Mouse (Mus musculus): ENCODE measurements at regions not wholly inside any gene's neighbourhood (a gene's known extent, or its start where the extent isn't known, plus 50 kb on each side); places are given as distances from the start of the nearest gene placed in this dataset.

- no peak overlapping the region for H3K9ac ChIP-seq
- H3K27me3 ChIP-seq = no peaks in the 10 kb centered on the region
- H3K4me2 ChIP-seq = no peak overlapping the region
- H3K4me1 ChIP-seq = no peaks in the 10 kb centered on the region
- H3K36me3 ChIP-seq = no peaks in the 10 kb centered on the region
- no peak overlapping the region for H3K27ac ChIP-seq
- no peaks in the 10 kb centered on the region for H3K9me3 ChIP-seq
- H3K4me3 ChIP-seq = no peak overlapping the region
- WGBS = 66% methylated on average over 2 of the region's 2 CpGs
- ATAC-seq (ENCODE audit: borderline replicate concordance, extremely low read depth, low FRiP score, low TSS enrichment) = no peak
Measured at GRCm38 (mm10) chr4:67932481-67932880, 1021.7 kb downstream of the Brinp1 start.

- ATAC-seq (ENCODE audit: borderline replicate concordance, extremely low read depth, low FRiP score, low TSS enrichment) = no peak
- no peak overlapping the region for H3K27ac ChIP-seq
- H3K4me2 ChIP-seq = no peak overlapping the region
- 43% methylated on average over 1 of the region's 1 CpGs for WGBS
- no peaks in the 10 kb centered on the region for H3K9me3 ChIP-seq
- H3K27me3 ChIP-seq = no peaks in the 10 kb centered on the region
- H3K4me3 ChIP-seq = no peak overlapping the region
- no peaks in the 10 kb centered on the region for H3K36me3 ChIP-seq
- H3K4me1 ChIP-seq = no peaks in the 10 kb centered on the region
- no peak overlapping the region for H3K9ac ChIP-seq
Measured at GRCm38 (mm10) chr4:67899109-67899508, 1055.1 kb downstream of the Brinp1 start.

- Histone ChIP-seq H3K9me3 (no peaks in the 10 kb centered on the region), H3K4me1 (no peaks in the 10 kb centered on the region), H3K27ac (no peak overlapping the region), H3K4me3 (no peak overlapping the region), H3K4me2 (no peak overlapping the region), H3K36me3 (no peaks in the 10 kb centered on the region), H3K27me3 (no peaks in the 10 kb centered on the region), H3K9ac (no peak overlapping the region)
- 53% methylated on average over 1 of the region's 1 CpGs for WGBS
- no peak for ATAC-seq (ENCODE audit: borderline replicate concordance, extremely low read depth, low FRiP score, low TSS enrichment)
Measured at GRCm38 (mm10) chr4:67891946-67892575, 1062.1 kb downstream of the Brinp1 start.

GRCm38 (mm10) chr4:67887954-67888353 is 1060.6 kb downstream of the Tlr4 start:
- Histone ChIP-seq H3K4me2 (no peak overlapping the region), H3K27me3 (no peaks in the 10 kb centered on the region), H3K9ac (no peak overlapping the region), H3K36me3 (no peaks in the 10 kb centered on the region), H3K9me3 (no peaks in the 10 kb centered on the region), H3K4me1 (no peaks in the 10 kb centered on the region), H3K27ac (no peak overlapping the region), H3K4me3 (no peak overlapping the region)
- ATAC-seq (ENCODE audit: borderline replicate concordance, extremely low read depth, low FRiP score, low TSS enrichment) = no peak

- H3K4me2 ChIP-seq = no peak overlapping the region
- H3K27ac ChIP-seq = no peak overlapping the region
- H3K4me1 ChIP-seq = no peaks in the 10 kb centered on the region
- H3K9ac ChIP-seq = no peak overlapping the region
- no peak for ATAC-seq (ENCODE audit: borderline replicate concordance, extremely low read depth, low FRiP score, low TSS enrichment)
- H3K9me3 ChIP-seq = no peaks in the 10 kb centered on the region
- H3K27me3 ChIP-seq = no peaks in the 10 kb centered on the region
- no peaks in the 10 kb centered on the region for H3K36me3 ChIP-seq
- no peak overlapping the region for H3K4me3 ChIP-seq
Measured at GRCm38 (mm10) chr4:67885204-67885603, 1057.8 kb downstream of the Tlr4 start.

- WGBS = 82% methylated on average over 2 of the region's 2 CpGs
- H3K4me1 ChIP-seq = no peaks in the 10 kb centered on the region
- H3K4me3 ChIP-seq = no peak overlapping the region
- no peak overlapping the region for H3K27ac ChIP-seq
- H3K9me3 ChIP-seq = no peaks in the 10 kb centered on the region
- no peak overlapping the region for H3K9ac ChIP-seq
- H3K27me3 ChIP-seq = no peaks in the 10 kb centered on the region
- no peaks in the 10 kb centered on the region for H3K36me3 ChIP-seq
- no peak for ATAC-seq (ENCODE audit: borderline replicate concordance, extremely low read depth, low FRiP score, low TSS enrichment)
- no peak overlapping the region for H3K4me2 ChIP-seq
Measured at GRCm38 (mm10) chr4:67862218-67862617, 1034.8 kb downstream of the Tlr4 start.

GRCm38 (mm10) chr4:67861801-67862200 is 1034.4 kb downstream of the Tlr4 start:
- no peaks in the 10 kb centered on the region for H3K36me3 ChIP-seq
- no peak overlapping the region for H3K4me3 ChIP-seq
- 85% methylated on average over 1 of the region's 1 CpGs for WGBS
- H3K9ac ChIP-seq = no peak overlapping the region
- H3K9me3 ChIP-seq = no peaks in the 10 kb centered on the region
- H3K27ac ChIP-seq = no peak overlapping the region
- H3K27me3 ChIP-seq = no peaks in the 10 kb centered on the region
- no peak for ATAC-seq (ENCODE audit: borderline replicate concordance, extremely low read depth, low FRiP score, low TSS enrichment)
- H3K4me2 ChIP-seq = no peak overlapping the region
- no peaks in the 10 kb centered on the region for H3K4me1 ChIP-seq

GRCm38 (mm10) chr4:67853001-67853400 is 1025.6 kb downstream of the Tlr4 start:
- H3K4me3 ChIP-seq = no peak overlapping the region
- H3K27ac ChIP-seq = no peak overlapping the region
- WGBS = 73% methylated on average over 4 of the region's 4 CpGs
- H3K4me2 ChIP-seq = no peak overlapping the region
- H3K27me3 ChIP-seq = no peaks in the 10 kb centered on the region
- no peaks in the 10 kb centered on the region for H3K9me3 ChIP-seq
- ATAC-seq (ENCODE audit: borderline replicate concordance, extremely low read depth, low FRiP score, low TSS enrichment) = no peak
- no peaks in the 10 kb centered on the region for H3K36me3 ChIP-seq
- no peak overlapping the region for H3K9ac ChIP-seq
- H3K4me1 ChIP-seq = no peaks in the 10 kb centered on the region

- WGBS = 73% methylated on average over 4 of the region's 4 CpGs
- Histone ChIP-seq H3K27me3 (no peaks in the 10 kb centered on the region), H3K27ac (no peak overlapping the region), H3K4me1 (no peaks in the 10 kb centered on the region), H3K9me3 (no peaks in the 10 kb centered on the region), H3K4me2 (no peak overlapping the region), H3K36me3 (no peaks in the 10 kb centered on the region), H3K4me3 (no peak overlapping the region), H3K9ac (no peak overlapping the region)
- no peak for ATAC-seq (ENCODE audit: borderline replicate concordance, extremely low read depth, low FRiP score, low TSS enrichment)
Measured at GRCm38 (mm10) chr4:67833397-67833796, 1006.0 kb downstream of the Tlr4 start.

- Histone ChIP-seq H3K4me1 (no peaks in the 10 kb centered on the region), H3K9ac (no peak overlapping the region), H3K4me3 (no peak overlapping the region), H3K9me3 (no peaks in the 10 kb centered on the region), H3K27ac (no peak overlapping the region), H3K4me2 (no peak overlapping the region), H3K27me3 (no peaks in the 10 kb centered on the region), H3K36me3 (no peaks in the 10 kb centered on the region)
- no peak for ATAC-seq (ENCODE audit: borderline replicate concordance, extremely low read depth, low FRiP score, low TSS enrichment)
- WGBS = 16% methylated on average over 1 of the region's 1 CpGs
Measured at GRCm38 (mm10) chr4:67825484-67825883, 998.1 kb downstream of the Tlr4 start.

- H3K4me1 ChIP-seq = no peaks in the 10 kb centered on the region
- no peak overlapping the region for H3K4me2 ChIP-seq
- H3K9ac ChIP-seq = no peak overlapping the region
- H3K9me3 ChIP-seq = no peaks in the 10 kb centered on the region
- no peak overlapping the region for H3K4me3 ChIP-seq
- ATAC-seq (ENCODE audit: borderline replicate concordance, extremely low read depth, low FRiP score, low TSS enrichment) = no peak
- no peaks in the 10 kb centered on the region for H3K36me3 ChIP-seq
- H3K27ac ChIP-seq = no peak overlapping the region
- H3K27me3 ChIP-seq = no peaks in the 10 kb centered on the region
- 53% methylated on average over 1 of the region's 1 CpGs for WGBS
Measured at GRCm38 (mm10) chr4:67796050-67796449, 968.7 kb downstream of the Tlr4 start.

Measured in lung, embryonic 15.5 days (tissue).